Mouse (Mus musculus) lung, adult 18-20 months (tissue): ENCODE data around the gene Foxa3.
"Not testable (repeated sequence)": the region's sequence is repeated elsewhere in the genome, so short reads cannot be mapped to it uniquely, and the experiment has no call there.

Source experiments
- DNase-seq, 2 experiments: peaks; one replicate each; pipeline ENCODE4 v3.0.0; 2022; ENCODE audit warnings: mixed read lengths in 2 of 2

Foxa3 gene

DNA sequence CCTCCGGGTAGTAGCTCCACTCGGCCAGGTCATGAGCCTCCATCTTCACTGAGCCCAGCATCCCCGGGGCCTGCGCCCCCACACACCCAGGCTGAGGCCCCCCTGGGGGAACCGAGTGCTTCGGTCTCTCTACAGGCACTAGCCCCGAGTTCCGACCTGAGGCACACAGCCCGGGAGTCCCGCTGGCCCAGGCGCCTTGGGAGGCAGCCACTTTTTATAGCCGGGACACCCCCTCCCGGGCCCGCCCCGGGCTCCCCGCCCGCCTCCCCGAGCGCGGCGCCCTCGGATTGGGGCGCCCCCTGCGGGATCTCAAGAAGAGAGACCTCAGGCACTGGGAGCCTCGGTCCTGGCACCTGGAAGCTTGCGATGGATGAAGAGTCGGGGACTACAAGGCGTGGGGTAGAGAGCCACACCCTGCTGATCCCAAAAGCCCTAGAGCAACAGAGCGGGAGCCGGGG lies at the start of gene Foxa3:
Gene Foxa3 (minus strand): TSS at position 182 of the 458 bp plus-strand sequence.
- peak; percentile 39 to 61 for DNase-seq

DNA sequence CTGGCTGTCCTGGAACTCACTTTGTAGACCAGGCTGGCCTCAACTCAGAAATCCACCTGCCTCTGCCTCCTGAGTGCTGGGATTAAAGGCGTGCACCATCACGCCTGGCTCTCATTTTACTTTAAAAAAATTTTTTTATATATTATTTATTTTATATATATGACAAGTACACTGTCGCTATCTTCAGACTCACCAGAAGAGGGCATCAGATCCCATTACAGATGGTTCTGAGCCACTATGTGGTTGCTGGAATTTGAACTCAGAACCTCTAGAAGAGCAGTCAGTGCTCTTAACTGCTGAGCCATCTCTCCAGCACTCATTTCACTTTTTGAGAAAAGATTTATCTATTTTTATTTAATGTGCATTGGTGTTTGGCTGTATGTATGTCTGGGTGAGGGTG lies 47.7 kb upstream of the Foxa3 start:
- not testable (repeated sequence) for DNase-seq

DNA sequence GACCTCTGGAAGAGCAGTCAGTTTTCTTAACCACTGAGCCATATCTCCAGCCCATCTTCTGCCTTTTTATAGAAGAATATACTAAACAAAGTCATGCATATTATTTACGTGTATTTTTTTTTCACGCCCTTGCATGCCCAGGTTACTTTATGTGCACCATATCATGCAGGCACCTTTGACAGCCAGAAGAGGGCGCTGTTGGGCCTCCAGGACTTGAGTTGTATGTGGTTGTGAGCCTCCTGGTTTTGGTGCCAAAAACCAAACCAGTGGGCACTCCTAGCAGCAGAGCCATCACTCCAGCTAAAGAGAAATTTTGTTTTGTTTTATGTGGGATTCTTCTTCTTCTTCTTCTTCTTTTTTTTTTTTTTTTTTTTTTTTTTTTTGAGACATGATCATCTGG lies 46.2 kb upstream of the Foxa3 start:
- DNase-seq: no peak

DNA sequence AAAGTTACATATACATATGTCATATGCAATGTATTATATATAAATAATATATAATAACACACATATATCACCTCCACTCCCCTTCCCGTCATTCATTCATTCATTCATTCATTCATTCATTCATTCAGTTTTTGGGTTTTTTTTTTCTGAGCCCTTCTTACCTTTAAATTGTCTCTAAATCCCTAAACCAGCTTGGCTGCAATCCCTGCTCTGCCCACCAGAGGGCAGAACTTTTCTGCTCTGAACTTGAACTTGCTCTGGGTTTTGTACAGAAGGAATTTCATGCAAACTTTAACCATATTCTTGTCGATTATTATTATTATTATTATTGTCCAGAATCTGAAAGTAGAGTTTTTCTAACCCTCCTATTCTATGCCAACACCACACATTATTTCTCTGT lies 45.4 kb upstream of the Foxa3 start:
- DNase-seq: peak; percentile 64 to 69

DNA sequence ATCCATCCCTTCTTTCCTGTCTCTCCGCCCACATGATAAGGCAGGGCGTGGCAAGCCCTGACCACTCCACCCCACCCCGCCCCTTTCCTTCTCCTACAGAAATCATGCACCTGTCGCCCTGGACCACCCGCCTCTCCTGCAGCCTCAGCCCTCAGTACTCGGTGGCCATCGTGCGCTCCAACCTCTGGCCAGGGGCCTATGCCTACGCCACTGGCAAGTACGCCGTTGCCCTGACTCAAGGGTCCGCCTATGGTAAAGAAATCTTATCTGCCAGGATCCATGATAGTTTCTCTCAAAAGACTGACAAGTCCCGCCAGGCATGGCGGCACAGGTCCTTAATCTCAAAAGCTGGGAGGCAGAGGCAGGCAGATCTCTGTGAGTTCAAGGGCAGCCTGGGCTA lies 44.6 kb upstream of the Foxa3 start:
- DNase-seq: no peak

DNA sequence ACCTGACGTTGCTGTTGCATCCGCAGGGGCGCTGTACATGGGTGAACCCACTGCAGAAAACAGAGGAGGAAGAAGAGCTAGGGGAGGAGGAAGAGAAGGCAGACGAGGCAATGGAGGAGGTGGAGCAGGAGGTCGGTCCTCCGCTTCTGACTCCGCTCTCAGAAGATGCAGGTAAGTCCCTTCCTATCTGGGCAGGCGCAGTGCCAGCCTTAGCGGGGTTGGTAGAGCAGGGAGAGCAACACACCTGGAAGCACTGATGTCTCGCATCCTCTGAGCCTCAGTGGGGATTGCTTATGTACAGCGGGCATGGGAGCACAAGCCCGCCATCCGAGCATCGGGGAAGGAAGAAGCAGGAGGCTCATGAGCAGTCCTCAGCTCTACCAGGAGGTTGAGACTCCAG lies 43.7 kb upstream of the Foxa3 start:
- no peak for DNase-seq

DNA sequence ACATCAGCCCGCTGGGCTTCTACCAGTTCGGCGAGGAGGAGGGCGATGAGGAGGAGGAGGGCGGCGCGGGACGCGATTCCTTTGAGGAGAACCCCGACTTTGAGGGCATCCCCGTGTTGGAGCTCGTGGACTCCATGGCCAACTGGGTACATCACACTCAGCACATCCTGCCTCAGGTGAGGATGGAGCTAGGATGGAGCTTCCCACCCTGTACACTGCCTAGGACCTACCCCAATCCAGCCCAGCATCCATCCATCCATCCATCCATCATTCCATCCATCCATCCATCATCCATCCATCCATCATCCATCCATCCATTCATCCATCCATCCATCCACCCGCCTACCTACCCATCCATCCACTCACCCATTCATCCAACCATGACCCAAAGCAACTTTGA lies 42.6 kb upstream of the Foxa3 start:
- no peak for DNase-seq

DNA sequence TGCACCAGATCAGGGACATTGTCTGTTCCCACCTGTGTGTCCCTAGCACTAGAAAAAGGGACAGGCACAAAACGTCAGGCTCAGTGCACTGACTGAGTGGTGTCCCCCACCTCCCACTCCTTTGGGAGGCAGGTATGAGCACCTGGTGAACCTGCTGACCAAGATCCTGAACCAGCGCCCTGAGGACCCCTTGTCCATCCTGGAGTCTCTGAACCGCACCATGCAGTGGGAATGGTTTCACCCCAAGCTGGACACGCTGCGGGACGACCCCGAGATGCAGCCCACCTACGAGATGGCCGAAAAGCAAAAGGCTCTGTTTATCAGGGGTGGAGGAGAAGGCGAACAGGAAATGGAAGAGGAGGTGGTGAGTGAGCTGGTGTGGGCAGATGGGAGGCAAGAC lies 34.1 kb upstream of the Foxa3 start:
- no peak for DNase-seq

DNA sequence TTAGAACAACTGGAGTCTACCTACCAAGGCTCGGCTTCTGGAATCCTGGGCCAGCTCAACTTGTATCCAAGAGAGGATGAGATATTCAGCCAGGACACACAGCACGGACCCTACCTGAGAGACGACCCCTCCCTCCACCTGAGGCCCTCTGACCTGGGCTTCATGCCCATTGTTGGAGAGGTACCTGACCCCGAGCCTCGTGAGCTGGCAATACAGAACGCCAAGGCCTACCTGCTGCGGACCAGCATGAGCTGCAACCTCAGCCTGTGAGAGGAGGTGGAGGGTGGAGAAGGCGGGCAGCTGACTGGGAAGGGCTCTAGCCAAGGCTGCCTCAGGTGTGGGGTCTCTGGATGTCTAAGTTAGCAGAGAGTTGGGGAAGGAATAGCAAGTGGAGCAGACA lies 31.8 kb upstream of the Foxa3 start:
- no peak for DNase-seq

DNA sequence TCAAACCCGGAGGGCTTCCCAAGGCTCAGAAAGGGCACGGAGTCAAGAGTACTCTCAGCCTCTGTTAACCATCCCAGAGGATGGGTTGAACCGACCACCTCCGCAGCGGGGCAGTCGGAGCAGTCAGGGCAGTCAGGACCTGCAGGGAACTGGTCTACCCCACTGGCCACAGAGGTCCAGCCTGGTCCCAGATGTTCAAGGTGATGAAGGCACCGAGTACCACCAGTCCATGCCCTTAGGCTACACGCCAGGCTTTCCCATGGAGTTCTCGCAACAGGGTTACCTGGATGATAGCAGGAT lies 31.4 kb upstream of the Foxa3 start:
- DNase-seq: no peak

DNA sequence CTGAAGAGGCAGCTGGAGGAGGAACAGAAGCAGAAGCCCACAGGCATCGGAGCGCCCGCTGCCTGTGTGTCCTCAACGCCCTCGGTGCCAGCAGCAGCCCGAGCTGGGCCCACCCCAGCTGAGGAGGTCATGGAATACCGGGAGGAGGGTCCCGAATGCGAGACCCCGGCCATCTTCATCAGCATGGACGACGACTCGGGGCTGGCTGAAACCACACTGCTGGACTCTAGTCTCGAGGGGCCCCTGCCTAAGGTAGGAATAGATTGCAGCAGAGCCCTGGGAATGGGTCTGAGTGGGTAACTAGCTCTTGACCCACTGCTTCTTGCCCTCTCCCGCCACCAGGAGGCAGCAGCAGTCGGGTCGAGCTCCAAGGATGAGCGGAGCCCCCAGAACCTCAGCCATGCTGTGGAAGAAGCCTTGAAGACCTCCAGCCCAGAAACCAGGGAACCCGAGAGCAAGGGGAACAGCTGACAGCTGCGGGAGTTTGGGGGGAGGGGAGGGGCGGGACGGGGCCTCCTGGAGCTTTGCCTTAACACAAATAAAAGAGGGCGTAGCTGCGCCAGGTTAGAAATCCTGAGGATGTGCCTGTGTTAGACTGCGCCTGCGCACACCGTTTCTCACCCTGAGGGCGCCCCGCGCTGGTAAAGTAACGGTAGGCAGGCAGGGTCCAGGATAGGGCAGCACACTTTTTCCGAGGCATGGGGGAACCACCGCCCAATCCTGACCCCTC lies 30.9 kb upstream of the Foxa3 start, which contains the start of gene Rsph6a:
Gene Rsph6a (plus strand): TSS at position 644 of the 730 bp plus-strand sequence.
- DNase-seq: no peak

DNA sequence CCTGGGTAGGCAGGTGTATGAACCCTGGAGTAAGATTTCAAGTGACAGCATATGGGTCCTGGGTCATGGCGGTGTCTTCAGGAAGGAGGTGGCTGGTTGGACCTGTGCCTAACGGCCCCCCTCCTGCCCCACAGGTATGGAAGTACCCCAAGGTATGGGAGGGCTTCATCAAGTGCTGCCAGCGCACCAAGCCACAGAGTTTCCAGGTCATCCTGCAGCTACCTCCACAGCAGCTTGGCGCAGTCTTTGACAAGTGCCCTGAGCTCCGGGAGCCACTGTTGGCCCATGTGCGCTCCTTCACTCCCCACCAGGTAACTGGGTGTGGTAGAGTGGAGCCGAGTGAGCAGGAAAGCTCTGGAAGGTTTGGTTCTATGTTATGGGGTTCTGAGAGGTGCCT lies 29.8 kb upstream of the Foxa3 start:
- no peak for DNase-seq

DNA sequence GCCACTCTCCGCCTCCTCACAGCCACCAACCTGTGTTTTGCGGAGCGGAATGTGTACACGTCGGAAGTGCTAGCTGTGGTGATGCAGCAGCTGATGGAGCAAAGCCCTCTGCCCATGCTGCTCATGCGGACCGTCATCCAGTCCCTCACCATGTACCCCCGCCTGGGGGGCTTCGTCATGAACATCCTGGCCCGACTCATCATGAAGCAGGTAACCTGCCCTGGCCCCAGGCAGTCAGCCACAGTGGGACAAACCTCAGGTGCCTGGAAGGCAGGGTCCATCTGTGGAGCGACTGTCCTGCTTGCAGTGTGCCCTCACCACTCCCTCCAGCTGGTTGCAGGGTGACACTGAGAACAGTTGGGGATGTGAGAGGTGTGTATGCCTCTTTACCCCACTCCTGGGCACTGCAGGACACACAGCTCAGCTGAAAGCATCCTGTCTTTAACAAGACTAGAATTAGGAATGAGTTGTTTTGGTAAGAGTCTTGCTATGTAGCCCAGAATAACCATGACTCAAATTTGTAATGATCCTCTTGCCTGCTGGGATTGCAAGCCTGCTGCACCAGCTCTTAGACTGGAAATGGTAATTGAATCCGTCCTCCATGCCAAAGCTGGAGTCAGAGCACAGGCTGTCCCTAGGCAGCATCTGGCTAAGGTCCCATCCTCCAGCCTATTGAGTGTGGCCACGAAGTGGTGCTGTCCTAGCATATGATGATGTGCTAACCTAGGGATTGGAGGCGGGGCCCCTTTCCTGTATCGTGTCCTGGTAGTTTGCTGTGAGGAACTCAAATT lies 29.2 kb upstream of the Foxa3 start:
- DNase-seq: no peak

DNA sequence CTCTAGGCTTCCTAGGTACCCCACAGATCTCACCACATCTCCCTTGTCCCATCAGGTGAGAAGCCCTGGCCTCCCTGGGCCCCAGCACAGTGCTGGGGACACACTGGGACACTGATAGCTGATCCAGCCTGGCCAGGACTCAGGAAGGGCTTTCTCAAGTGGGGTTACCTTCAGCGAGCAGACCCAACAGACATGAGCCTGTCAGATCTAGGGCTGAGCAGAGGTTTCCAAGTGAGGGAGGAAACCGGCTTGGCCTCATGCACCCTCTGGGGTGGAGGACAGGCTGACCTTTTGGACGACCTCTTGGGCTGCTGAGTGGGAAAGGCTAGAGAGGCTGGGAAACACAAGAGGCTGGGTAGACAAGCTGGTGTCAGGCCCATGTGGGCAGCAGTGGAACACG lies 27.8 kb upstream of the Foxa3 start:
- peak; percentile 19 to 21 for DNase-seq

DNA sequence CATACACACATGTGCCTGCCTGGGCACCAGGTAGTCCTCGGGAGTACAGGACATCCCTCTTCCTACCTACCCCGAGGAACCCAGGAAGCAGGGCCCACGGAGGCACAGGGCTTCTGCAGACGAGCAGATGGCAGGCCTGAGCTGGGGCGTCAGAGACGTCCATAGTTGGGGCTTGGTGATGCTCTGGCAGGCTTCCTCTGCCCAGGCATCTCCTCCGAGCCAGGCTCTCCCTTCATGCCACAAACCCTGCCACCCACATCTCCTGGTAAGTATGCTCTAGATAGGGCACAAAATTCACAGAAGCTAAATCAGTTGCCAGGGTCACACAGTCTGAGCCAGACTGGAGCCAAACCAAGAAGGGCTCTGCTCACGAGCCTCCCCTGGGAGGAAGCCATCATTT lies 26.8 kb upstream of the Foxa3 start:
- no peak for DNase-seq

DNA sequence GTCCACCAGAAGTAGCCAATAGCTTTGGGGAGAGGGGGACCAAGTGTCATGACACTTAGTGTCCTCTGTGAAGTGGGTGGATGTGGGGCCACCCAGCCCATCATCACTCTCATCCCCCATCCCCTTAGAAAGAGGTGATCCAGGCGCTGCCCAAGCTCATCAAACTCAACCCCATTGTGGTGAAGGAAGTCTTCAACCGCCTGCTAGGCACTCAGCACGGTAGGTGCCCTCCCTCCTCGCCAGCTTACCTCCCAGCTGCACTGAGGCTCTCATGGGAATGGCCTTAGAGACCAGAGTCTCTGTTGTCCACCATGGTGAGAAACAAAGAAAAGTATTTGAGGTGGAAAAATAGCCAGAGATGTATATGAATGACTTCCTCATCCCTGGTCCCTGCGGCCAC lies 25.9 kb upstream of the Foxa3 start:
- no peak for DNase-seq

DNA sequence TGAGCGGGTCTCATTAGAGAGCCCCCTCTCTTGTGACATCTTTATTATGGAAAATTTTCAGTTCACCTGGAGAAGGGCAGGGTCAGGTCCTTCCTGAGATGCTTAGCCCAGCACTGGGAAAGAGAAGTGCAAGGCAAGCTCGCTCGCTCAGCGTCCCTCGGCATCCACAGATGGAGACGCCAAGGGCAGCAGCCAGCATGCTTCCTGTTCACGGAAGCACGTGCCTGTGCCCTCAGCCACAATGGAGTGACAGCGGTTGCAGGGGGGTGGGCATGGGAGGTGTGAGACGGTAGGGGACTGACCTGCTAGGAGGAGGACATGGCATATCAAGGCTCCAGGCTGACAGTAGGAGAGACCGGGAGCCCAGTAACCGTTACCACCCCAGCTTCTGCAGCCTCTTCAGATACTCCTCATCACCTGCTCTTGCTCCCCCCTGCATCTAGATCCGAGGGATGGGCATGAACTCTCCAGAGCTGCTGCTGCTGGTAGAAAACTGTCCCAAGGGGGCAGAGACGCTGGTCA lies 24.7 kb upstream of the Foxa3 start:
- no peak for DNase-seq

DNA sequence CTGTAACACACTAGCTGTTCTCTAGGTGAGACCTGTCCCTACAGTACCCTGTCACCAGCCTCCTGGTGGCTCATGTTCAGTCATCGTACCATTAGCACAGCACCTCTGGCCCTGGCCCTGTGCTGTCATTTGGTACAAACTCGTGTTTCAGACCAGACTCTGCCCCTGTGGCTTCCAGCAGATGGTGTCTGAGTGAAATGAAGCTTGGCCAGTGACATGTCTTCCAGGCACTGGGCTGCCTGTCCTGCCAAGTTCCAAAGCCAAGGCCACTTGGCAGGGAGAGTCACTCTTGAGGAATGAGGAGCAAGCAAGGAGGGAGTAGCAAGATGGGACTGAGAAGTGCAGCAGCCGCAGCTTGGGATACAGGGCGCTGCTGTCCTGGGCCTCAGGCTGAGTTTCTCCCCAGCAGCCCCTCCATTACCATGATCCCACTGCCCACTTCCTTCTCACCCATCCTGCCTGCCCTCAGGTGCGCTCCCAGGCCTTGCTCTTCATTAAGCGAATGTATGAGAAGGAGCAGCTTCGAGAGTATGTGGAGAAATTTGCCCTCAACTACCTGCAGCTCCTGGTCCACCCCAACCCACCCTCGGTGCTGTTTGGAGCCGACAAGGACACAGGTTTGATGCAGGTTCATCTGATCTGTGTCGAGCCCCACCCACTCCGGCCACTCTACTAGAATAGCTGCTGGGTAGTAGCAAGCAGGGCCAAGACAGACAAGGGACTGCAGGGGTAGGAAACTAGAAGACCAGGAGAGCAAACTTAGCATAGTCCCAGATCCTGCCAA lies 23.1 kb upstream of the Foxa3 start:
- DNase-seq: no peak

DNA sequence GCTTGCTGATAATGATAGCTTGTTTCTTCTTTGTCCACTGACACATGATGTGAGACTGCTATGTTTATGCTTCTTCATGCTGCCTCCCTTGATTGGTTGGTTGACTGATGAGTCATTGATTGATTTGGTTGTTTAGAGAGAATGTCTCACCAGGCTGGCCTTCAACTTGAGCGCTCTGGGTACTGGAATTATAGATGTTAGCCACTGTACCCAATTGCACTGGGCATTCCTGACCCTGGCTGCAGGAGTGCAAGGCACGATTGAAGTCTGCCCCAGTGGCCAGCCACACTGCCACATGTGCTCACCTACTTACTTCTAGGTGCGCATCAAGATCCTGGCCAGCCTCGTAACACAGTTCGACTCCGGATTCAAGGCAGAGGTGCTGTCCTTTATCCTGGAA lies 21.3 kb upstream of the Foxa3 start:
- DNase-seq: no peak

DNA sequence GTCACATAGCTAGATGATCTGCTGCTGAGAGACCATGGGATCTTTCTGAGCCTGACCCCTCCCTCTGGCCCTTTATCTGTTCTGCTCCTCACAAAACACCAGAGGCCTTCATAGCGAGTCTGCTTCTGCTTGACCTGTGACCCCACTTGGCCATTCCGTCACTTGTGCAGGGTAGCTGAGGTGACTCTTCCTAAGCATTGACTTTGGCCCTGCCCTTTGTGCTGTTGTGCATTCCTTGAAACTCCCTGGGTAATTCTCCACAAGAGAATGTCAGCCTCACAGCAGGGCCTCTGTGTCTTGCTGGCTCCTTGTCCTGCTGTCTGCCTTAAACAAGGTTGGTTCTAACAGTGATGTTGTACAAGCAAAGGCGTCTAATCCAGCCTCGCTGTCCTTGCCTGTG lies 8.3 kb upstream of the Foxa3 start:
- DNase-seq: no peak

DNA sequence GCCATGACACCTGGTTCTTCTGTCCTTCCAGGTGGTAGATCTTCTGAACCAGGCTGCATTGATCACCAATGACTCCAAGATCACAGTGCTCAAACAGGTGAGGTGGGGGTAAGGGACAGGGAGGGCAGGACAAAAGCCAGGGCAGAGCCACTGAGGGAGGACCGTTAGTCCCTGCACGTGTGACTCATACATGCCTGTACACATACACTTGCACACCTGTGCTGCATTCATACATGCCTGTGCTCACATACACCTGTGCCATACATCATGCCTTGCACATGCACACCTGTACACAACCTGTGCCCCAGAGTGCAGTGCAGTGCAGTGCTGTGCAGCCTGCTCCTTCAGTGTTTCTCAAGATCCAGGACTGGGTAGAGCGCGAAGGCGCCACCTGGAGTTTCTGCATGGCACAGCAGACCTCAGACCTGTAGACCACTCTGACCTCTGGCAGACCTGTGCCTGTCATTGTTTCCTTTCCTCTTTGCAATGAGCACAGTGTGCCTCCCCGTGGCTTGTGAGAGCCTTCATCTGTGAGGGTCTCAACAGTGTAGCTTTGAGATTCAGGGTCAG lies 5.8 kb upstream of the Foxa3 start:
- peak; percentile 41 to 53 for DNase-seq

DNA sequence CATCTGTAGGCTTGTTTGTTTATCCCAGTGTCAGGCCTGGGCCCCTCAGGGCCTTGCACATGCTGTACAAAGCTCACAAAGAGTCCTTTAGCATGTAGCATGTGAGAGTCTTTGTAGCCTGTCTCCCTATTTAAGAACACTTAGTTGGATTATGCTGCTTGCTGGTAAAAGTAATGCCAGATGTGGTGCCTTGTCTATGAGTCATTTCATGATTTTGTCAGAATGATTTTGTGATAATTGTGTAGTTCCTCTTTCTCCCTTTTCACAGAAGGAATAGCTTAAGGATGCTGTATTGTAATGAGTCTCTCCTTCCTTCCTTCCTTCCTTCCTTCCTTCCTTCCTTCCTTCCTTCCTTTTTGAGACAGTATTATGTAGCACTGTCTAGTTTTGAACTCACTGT lies 4.7 kb upstream of the Foxa3 start:
- DNase-seq: no peak

DNA sequence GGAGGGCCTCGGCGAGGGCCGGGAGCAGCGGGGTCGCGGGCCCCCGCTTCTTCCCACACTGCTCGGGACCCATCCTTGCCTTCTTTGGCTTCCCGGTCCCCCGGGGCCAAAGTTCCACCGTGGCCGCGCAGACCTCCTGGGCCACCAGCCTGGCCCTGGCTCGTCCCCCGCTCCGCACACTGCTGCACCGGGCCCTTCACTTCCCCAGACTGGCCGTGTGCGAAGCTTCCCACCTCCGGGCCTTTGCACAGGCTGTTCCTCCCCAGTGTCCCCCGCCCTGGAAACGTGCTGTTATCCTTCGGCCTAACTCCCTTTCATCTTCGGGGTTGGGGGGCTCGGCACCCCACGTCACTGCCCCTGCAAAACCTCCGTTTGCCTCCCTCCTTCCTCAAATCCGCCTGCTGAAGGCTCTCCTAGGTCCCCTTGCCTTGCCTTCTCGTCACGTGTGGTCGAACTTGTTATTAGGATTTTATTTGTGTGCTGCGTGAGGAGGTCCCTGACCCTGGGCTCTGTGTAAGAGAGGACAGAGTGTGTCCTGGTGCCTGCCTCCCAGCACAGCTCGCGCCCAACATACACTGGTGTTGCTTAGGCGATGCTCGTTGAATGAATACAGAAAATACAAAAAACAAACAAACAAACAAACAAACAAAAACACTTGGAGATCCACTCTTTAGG lies 1.4 kb upstream of the Foxa3 start:
- no peak for DNase-seq
